Mouse (Mus musculus) left cerebral cortex, adult 8-10 months (tissue): ENCODE data around the gene Ntng1. TPM values are rescaled to one million over a fixed set of nuclear protein-coding genes. Genes with fewer than 3 reads are reported as not detected.

Experiments used
- DNase-seq, 2 experiments: peaks; one replicate each; pipeline ENCODE4 v3.0.0; 2022; ENCODE audit warnings: low spot score in 2 of 2
- total RNA-seq, 4 experiments: library from RNA; stranded (reverse); gene quantifications; 2 replicates each; pipeline ENCODE4 v1.2.4; 2022

Gene Ntng1
- total RNA-seq, 4 experiments from 2014 or later = 25.9 to 31.8 (median 27.1) TPM

- no peak for DNase-seq
These were observed 88.4 kb downstream of the Ntng1 start for GRCm38 (mm10) chr3:110055433-110055832.

GRCm38 (mm10) chr3:110054125-110054524, 89.7 kb downstream of the Ntng1 start:
- no peak for DNase-seq

GRCm38 (mm10) chr3:110048152-110048551, 95.7 kb downstream of the Ntng1 start:
- no peak for DNase-seq

DNA sequence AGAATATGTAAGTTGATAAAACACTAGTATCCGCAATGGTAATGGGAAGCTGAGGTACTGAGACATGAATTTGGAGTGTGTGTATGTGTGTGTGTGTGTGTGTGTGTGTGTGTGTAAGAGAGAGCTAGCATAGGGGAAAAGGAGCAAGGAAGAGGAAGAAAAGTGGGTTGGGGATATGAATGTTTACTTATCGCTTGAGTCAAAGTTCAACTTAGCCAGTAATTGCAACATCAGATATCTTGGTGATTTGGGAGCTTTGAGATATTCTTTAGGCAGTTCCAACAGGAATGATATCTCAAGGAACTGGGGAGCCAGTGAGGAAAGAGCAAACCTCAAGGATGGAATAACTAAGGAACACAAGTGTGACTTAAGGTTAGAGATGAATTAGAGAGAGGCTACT, 97.1 kb downstream of the Ntng1 start:
- DNase-seq = no peak

DNA sequence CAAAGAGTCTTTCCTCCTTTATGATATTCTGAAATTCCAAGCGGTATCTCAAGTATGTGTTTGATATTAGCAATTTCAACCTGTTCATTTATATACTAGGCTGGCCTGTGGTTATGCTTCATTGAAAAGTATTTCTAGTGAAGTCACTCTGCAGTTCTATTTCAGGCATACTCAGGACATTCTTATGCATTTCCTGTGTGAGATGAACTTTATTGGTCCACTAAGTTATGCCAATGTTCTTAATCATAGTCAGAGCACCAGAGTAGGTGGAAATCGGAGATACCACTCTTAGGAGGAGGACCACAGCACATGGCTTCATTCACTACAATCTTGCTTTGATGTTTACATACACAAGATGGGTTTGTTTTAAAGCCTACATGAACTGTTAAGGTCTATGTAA, 99.6 kb downstream of the Ntng1 start:
- DNase-seq = no peak

DNA sequence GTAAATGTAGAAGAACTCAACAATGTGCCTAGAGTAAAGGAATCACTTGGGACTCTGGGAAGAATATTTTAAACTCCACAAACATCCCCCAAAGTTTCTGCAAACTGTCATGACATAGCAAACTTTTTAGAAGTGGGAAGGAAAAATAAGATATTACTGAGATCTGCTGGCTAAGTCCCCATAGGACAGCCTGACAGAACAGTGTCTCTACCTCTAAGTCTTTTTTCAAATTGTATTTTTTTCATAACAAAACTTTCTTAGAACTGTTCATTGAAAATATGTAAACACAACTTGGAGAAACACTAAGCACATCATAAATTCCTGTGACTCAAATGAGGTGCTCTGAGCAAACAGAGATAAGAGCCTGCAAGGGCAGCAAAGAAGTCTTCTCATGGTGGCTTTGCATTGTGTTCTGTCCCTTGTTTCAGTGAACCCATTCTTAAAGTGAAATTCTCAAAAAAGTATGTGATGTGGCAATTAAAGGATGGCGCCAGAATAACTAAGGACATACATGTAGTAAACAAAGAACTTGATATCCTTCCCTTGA, 100.1 kb downstream of the Ntng1 start:
- no peak for DNase-seq

DNA sequence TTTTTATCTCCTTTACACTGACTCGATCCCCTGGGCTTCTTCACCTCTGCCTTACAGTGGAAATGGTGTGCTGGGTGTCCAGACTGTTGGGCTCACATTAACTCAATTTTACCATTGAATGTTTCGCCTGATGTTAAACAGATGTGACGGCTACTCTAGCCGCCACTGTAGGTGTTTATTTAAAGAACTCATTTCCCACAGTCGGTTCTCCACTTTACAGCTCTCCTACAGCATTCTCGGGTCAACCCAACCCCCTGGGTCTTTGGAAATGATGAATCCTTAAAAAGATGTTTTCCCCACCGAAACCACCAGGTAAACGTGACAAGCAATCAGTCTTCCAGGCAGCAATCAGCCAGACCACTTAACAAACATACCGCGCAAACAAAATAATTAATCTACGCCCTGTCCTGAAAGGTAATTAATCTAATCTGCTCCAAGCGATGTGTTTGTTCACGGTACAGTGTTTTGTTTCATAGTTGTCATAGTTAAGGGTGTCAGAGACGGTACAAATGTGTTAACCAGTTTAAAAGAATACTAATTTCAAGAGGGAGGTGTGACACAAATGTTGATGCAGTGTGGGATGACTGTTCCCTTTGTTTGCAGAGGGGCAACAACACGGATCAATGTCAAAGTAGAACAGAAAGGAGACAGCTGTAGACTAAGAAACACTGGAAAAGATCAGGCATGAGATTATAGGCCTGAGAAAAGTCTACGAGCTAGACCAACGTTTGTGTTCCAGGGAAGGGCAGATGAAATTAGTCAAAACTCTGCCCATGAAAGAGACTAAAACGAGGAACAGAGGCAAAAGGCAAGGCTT, 120.8 kb downstream of the Ntng1 start:
- DNase-seq = no peak

DNA sequence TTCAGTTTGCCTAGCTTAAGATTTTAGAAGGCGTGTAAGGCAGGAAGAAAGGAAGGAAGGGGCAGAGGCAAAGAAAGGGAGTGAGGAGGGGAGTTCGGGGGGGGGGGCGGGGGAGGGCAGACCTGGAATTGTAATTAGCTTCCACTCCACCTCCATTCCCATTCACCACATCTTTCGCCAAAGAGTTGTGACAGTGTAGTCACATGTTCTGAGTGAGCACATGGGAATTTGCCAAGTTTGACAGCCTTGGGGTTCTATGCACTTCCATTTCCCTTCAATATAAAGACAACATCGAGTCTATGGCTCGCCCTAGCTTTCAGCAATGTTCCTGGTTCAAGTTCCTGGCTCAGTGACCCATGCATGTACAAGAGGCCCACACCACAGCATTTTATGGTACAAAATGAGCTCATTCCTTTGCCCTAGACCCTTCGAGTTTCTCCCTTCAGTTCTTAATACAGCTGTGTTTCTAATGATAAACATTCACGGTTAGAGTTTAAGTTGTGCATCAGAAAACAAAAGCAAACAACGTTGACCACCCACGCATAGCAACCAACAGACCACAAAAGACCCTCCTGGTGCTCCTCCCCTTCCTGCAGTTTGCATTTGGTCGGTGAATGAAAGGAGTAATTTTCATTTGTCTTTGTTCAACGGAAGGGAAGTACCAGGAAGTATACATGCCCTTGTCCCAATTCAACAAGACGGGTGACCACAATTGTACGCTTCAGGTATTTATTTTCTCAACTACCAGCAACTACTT, 132.8 kb downstream of the Ntng1 start:
- DNase-seq = no peak

GRCm38 (mm10) chr3:110010441-110010840, 133.4 kb downstream of the Ntng1 start:
- no peak for DNase-seq

- no peak for DNase-seq
These were observed 143.5 kb downstream of the Ntng1 start for GRCm38 (mm10) chr3:110000349-110000748.

- no peak for DNase-seq
These were observed 148.2 kb downstream of the Ntng1 start for GRCm38 (mm10) chr3:109995663-109996024.

DNA sequence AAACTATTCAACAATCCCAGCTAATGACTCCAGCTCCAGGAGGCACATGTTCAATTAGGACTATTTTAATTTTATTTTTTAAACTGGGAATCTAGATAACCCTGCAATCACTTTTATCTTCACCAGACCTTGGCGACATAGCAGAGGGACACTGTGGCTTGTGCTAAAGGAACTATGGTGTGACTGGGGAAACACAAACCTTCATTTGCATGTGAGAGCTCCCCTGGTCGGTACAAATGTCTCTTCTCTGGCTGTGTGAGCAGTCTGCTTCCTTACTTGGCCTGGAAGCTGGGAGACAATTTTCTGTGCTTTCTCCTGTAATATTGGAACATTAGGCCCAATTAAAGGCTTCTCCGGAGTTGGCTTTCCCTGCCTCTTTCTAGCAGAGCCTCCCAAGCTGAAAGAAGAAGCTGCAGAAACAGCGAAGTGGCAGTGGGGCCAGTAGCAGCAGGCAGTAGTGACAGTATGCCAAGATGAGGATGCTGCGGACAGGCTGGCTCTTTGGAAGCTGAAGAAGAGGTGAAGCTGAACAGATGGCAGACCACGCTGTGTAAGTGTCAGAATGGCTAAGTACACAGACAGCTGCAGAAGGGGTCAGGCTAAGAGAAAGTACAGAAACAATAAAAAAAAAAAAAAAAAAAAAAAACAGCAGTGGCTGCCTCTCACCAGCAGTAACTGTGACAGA, 148.7 kb downstream of the Ntng1 start:
- peak in 1 of 2 experiments; percentile 12 for DNase-seq

DNA sequence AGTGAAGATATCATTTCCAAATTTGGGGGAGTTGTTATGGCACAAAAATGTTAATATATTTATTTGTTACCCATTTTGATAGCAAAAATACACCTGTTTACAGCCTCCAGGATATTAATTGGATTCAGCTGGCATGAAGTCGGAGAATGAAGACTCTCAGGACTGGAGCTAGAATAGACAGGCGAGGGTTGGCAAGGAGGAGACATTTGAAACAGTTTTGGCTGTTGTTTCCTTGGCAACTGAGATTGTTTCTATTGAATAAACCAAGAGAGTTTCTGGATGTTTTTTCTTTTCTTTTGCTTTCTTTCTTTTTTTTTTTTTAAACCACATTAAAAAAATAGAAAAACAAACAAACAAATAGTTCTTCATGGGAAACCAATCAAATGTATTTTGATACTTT, 159.7 kb downstream of the Ntng1 start:
- DNase-seq = no peak

GRCm38 (mm10) chr3:109977614-109978013, 166.2 kb downstream of the Ntng1 start:
- no peak for DNase-seq

DNA sequence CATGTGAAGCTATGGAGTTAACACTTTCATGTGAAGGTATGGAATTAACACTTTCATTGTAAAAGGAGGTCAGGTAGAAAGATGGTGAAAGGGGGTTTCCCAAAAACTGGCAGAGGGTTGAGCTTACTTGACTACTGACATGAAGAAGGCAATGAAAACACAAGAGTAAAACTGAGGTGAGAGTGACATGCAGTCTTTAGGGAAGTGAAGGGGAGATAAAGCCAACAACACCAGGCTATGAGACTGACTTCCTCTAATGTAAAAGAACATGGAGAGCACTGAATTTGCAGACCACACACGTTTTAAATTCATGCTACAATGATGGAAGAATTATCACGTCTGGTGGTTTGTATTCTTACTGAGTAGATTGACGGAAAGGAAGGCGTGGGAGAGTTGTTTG, 168.7 kb downstream of the Ntng1 start:
- DNase-seq = no peak

DNA sequence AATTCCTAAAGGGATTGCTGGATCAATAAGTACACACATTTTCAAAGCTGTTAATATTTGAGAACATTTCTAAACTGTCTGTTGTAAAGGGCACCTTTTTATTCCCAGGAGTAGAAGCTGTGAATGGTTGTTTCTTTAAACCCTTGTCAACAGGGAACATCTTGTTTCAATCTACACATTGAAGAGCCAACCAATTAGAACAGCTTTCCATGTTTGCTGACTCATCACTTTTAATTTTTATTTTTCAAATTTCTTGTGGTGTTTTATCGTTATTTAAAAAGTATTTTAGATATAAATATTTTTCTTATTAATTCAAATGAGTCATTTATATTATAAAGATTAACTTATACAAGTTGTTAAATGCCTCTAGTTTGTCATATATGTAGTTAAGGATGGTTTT, 172.3 kb downstream of the Ntng1 start:
- no peak for DNase-seq

GRCm38 (mm10) chr3:109970181-109970580, 173.6 kb downstream of the Ntng1 start:
- DNase-seq = no peak

GRCm38 (mm10) chr3:109962631-109963030, 181.2 kb downstream of the Ntng1 start:
- DNase-seq = no peak

GRCm38 (mm10) chr3:109942960-109943359, 200.9 kb downstream of the Ntng1 start:
- DNase-seq = no peak

DNA sequence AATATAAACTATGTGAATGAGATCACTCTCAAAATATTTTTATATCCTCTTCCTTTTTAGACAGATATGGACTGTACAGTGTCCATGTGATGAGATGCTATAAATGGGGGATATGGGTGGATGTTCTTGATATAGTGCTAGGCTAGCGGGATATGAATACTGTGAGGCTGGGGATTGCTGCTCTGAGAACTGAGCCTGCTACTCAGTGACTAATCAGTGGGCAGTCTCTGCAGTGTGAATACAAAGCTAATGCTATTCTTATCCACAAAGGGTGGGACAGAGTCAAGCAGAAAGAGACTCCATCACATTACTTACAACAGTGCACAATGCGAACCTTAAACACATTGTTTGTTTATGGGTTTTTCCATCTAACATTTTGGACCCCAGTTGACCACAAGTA, 206.2 kb downstream of the Ntng1 start:
- no peak for DNase-seq

- DNase-seq = no peak
These were observed 207.5 kb downstream of the Ntng1 start for GRCm38 (mm10) chr3:109936275-109936674.

DNA sequence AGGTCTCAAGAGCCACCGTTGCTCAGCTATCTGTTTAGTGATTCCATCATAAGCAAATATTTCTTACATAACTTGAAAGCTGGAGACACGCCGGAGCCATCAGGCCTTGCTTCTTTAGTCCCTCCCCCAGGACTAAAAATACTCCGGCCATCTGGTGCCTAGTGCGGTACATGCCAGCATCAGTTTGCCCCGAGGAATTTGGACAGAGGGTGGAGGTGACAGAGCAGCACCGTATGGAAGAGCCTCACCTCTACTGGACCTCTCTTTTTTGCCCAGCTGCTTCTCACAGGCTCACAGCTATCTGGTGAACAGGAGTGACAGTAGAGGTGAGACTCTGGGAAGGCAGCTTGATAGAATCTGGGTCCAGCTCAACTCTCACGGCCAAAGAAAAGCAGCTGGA, 211.6 kb downstream of the Ntng1 start:
- peak; percentile 28 to 60 for DNase-seq
